Mouse (Mus musculus): ENCODE results near the gene Ikzf3.

- TF ChIP-seq CTCF (IDR thresholded peaks at IDR 0.05) (no peak), EP300 (IDR thresholded peaks at IDR 0.05) (no peak)
Observed at GRCm38 (mm10) chr11:98446213-98446561, 99.6 kb downstream of the Ikzf3 start, which contains the start of gene Grb7.

All from lung, postnatal 0 days (tissue).